Comparison of ENCODE assay signal across 8 mouse cellular contexts in the genomic region with DNA sequence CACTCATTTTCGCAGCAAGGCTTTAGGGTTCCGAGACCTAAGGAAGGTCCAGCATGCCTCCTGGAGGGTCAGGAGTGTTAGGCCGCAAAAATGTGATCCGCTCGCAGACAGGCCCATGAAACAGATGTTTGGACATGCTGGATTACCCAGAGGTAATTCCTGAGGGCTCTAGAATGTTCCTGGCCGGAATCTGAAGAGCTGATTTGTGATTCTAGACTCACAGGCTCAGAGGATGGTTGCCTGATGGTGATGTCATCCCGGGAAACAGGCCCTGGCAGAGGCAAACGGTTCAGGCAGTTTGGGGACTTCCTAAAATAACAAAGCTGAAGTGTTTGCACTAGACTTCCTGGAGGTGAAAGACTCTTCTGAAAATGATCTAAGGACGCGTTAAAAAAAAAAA. TPM values are rescaled to one million over a fixed set of nuclear protein-coding genes. Genes with fewer than 3 reads are reported as not detected.
DNase-seq lines count a peak whose midpoint lies in the region; ATAC-seq lines count a peak whose summit lies in the region.

No protein-coding gene starts in this region.

- no peak for ATAC-seq in intestine, embryonic 16.5 days
- ATAC-seq in monocyte, adult 5-6 weeks (replicated peaks; ENCODE audit: insufficient number of reproducible peaks, low FRiP score, low TSS enrichment, poor library complexity, severe bottlenecking), result no peak

- no peaks in the 10 kb centered on the region for H3K27me3 ChIP-seq in intestine, embryonic 16.5 days (replicated peaks; ENCODE audit: control insufficient read depth, insufficient read depth, low read length)

- H3K4me2 ChIP-seq in intestine, embryonic 16.5 days (ENCODE audit: low read depth, low read length), result peak overlapping the region; percentile 2; the same call in 1 of the 2 replicates

- H3K9me3 ChIP-seq in intestine, embryonic 16.5 days (ENCODE audit: control insufficient read depth, low read length), result no peaks in the 10 kb centered on the region

- WGBS in intestine, embryonic 16.5 days, result 32% methylated on average over 10 of the region's 10 CpGs

- H3K4me3 ChIP-seq in intestine, embryonic 16.5 days (ENCODE audit: low read length), result no peak overlapping the region

- peak overlapping the region; percentile 77 for H3K27ac ChIP-seq in intestine, embryonic 16.5 days (ENCODE audit: low read length)

- peak; percentile 41 for DNase-seq in embryo, embryonic 10 days (ENCODE audit: low spot score)
- no peak for DNase-seq in embryo, embryonic 9.5 days (ENCODE audit: extremely low spot score)
- peak; percentile 59 to 61 for DNase-seq in cerebellum, postnatal 36 days
- peak; percentile 99 for DNase-seq in heart, adult 11 months
- peak; percentile 90 for DNase-seq in lung, postnatal 25 days (ENCODE audit: low spot score)
- no peak for DNase-seq in thymus, postnatal 25 days

- no peaks in the 10 kb centered on the region for H3K36me3 ChIP-seq in intestine, embryonic 16.5 days (ENCODE audit: control insufficient read depth, insufficient read depth, low read length)

- peaks cover 56% of the 10 kb centered on the region for H3K4me1 ChIP-seq in intestine, embryonic 16.5 days (ENCODE audit: control insufficient read depth, insufficient read depth, low read length)

- peak overlapping the region; percentile 34 for H3K9ac ChIP-seq in intestine, embryonic 16.5 days (ENCODE audit: low read depth, low read length)

RNA-seq across cellular contexts. Expression of gene Trak1, which starts 50.7 kb away (rescaled TPM):
- polyA plus RNA-seq in intestine, embryonic 16.5 days (2015; fragmentation: Nextera tagmentation; extraction: Ambion mirVana), result 21.7 and 23.7 TPM in 2 replicates
- 26.0 to 55.3 TPM (median 29.2 TPM) in 3 replicates for total RNA-seq in monocyte, adult 5-6 weeks (2017)

Comparison
In these comparisons a context has a peak if more than half of its experiments do, and no peak if none do; other contexts are left out.
1. DNase-seq: peak in embryo, embryonic 10 days (single experiment), cerebellum, postnatal 36 days (2 of 2), heart, adult 11 months (single experiment) and lung, postnatal 25 days (single experiment); none in embryo, embryonic 9.5 days (single experiment) and thymus, postnatal 25 days (single experiment).